Mouse (Mus musculus): ENCODE data around the gene Btc.

The Btc gene

GRCm38 (mm10) chr5:91402339-91403211 is at the start of gene Btc:
Btc (minus strand) TSS chr5:91402994.
- peak; percentile 48 for DNase-seq (ENCODE audit: low read depth, low spot score)

DNA sequence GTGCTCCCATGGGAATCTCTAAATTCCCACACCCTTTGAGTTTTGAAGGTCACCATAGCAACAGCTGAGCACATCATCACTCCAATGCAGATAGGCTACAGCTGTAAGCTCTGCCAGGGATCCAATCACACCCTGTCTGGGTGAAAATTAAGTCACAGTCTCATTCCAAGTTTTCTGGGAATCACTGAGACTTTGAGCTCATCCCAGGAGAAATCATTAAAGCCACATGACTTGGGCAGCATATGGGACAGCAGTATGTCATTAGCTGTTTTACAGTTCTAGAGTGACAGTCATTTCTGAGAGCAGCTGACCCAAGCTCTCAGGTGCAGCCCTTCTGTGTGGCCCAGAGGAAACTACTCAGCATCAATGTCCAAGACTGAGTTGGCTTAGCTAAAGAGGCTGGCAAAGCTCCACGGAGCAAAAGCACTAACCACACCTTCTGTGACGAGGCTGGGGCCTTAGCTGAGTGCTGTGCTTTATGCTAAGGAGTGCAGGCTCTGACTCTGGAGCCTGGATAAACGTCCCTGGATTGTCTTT is 42.3 kb upstream of the Btc start:
- DNase-seq (ENCODE audit: low read depth, low spot score) = no peak

DNA sequence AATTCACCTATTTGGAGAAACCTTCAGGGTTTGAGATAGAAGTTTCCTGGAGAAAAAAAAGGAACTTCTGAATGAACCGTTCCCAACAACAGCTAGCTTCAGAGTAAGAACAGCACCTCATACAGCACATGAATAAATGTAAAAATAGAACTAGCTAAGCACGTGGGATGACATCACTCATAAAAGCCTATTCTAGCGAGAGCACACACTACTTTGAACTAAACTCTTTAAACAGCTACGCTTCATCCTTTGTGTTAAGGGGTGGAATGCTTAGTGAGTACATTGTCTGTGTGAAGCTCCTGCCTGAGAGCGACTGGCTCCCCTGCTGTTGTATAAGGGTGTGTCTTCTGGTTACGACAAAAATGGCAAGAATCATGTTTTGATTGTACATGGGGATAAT is 33.8 kb upstream of the Btc start:
- no peak for DNase-seq (ENCODE audit: low read depth, low spot score)

DNA sequence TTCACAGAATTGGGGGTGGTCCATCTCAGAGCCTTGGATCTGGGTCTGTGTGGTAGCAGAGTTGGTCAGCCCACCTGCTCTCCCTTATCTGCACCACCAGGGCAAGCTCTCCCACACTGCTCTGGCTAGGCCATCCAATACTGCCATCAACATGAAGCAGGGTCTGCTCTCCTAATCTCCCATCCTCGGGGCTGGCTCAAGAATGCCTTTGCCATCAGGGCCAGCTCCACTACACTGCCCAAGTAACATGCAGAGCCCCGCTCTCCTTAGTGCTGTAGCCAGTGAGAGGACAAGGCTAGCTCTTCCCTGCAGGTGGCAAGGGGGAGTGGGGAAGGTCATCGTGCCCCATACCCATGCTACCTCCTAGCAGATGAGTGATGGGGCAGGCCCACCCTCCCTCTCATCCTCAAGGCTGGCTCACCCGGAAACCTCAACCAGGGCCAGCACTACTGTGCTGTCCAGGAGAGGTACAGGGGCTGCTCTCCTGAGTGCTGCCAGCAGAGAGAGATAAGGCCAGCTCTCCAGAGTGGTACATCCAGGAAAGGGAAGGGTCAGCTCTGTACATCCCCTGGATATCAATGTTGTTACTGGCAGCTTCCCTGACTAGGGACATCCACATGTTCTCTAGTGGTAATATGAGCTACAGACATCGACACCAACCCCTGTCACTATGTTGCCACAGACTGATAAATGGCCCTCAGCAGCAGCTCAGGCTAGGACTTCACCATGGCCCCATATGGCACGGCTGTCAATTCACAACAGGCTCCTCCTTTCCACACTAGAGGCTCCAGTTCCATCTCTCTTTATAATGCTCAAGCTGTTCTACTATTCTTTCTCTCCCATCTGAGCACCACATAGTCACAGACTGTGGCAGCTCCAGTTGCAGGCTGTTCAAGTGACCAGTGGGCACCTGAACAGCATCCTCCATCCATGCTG is 32.2 kb upstream of the Btc start:
- no peak for DNase-seq (ENCODE audit: low read depth, low spot score)

DNA sequence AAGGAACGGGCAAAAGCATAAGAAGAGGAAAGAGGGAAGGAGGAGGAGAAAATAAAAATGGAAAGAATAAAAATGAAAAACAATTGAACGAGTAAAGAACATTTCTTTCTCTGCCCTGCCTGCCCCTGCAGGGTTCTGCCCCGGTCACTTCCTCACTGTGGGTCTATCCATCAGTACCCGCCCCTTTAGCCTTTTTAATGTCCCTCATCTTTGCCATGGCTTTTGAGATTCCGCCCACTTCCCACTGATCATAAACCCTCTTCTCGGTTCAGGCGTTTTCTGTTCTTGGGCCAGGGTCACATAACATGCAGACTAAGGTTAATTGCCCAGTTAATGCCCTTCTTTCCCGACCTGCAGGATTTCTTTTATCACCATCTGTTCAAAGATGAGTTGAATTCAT is 25.8 kb upstream of the Btc start:
- DNase-seq (ENCODE audit: low read depth, low spot score) = no peak

DNA sequence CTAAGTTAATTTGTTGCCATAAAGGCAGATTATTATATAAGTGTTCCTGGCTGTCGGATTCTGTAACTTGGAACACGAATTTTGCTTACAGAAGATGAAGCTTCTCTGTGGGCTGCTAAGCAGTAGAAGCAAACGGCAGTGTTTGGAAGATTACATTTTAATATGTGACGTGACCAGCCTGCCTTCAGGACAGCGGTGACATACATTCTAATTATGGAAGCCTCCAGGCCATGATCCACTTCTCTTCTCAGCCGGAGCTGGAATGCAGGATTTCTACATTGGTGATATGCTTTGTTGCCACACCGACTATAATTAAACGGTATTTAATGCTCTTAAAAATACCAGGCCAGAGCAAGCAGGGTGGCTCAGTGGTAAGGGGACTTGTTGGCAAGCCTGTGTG is 11.0 kb upstream of the Btc start:
- no peak for DNase-seq (ENCODE audit: low read depth, low spot score)

DNA sequence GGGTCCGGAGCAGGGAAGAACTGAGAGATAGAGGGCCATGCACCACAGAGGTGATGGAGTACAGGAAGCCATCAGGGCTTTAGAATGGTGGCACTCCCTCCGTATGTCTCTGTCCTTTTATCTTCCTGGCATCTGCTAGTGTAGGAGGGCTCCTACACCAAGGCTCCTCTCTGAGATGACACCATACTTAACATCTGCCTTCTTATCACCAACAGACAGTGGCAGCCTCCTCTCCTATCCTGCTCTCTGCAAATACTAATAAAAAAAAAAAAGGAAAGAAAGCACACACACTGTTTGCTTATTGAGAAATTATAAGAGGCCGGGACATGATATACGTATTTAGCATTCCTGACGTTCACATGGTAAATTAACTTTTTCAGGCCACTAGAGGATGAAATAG is 1.5 kb upstream of the Btc start:
- no peak for DNase-seq (ENCODE audit: low read depth, low spot score)

- no peak for DNase-seq (ENCODE audit: low read depth, low spot score)
Observed at GRCm38 (mm10) chr5:91403281-91403680, 487 bp upstream of the Btc start.

GRCm38 (mm10) chr5:91400493-91401096 is 2.2 kb downstream of the Btc start:
- DNase-seq (ENCODE audit: low read depth, low spot score) = no peak

DNA sequence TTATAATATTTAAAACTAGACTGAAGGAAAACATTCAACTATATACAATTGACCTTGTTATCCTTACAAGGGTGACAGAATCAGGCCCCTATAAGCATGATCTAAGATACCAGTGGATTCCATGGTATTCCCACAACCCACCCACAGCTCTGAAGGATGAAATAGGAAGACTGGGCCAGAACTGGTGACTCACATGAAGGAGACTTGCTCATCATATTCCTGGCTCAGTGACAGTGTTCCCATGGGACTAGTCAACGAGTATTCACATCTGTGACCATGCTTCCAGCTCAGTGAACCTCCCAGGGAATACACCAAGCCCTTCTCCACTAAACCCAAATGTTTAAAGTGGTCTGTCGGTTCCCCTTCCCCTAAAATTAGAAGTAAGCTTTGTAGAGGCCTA is 27.3 kb downstream of the Btc start:
- no peak for DNase-seq (ENCODE audit: low read depth, low spot score)

- no peak for DNase-seq (ENCODE audit: low read depth, low spot score)
Observed at GRCm38 (mm10) chr5:91368061-91368565, 34.7 kb downstream of the Btc start.

GRCm38 (mm10) chr5:91366925-91367324 is 35.9 kb downstream of the Btc start:
- no peak for DNase-seq (ENCODE audit: low read depth, low spot score)

DNA sequence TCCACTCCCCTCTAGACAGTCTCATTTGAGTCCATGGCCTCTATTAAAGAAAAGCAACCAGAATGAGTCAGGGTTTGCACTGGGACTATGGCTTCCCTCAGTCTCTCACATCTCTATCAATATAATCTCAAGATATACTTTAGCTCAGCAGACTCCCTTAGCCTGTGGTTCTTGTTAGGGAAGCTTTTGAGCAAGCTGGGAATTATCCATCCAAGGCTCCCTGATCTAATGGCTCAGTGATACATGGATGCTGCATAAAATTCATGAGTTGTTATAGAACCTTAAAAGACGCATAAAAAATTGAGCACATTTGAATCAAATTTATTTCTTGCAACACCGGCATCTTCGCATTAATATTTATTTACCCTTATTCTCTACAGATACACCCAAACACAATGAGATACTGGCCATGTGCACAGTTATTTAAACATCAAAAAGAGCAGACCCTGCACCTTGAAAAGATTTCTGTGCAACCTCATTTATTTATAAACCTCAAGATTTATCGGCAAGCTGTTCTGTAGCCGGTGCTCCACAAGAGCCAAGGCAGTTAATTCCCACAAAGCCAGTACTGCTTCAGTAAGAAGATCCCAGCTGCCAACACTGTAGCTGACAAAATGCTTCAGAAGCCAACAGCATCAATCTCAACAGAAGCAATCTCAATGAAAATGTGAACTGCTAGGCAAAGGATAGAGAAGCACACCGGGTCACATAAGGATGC is 39.4 kb downstream of the Btc start:
- no peak for DNase-seq (ENCODE audit: low read depth, low spot score)

GRCm38 (mm10) chr5:91352645-91353044 is 50.1 kb downstream of the Btc start:
- no peak for DNase-seq (ENCODE audit: low read depth, low spot score)

- DNase-seq (ENCODE audit: low read depth, low spot score) = no peak
Observed at GRCm38 (mm10) chr5:91345681-91346080, 57.1 kb downstream of the Btc start.

- DNase-seq (ENCODE audit: low read depth, low spot score) = no peak
Observed at GRCm38 (mm10) chr5:91345064-91345463, 57.7 kb downstream of the Btc start.

DNA sequence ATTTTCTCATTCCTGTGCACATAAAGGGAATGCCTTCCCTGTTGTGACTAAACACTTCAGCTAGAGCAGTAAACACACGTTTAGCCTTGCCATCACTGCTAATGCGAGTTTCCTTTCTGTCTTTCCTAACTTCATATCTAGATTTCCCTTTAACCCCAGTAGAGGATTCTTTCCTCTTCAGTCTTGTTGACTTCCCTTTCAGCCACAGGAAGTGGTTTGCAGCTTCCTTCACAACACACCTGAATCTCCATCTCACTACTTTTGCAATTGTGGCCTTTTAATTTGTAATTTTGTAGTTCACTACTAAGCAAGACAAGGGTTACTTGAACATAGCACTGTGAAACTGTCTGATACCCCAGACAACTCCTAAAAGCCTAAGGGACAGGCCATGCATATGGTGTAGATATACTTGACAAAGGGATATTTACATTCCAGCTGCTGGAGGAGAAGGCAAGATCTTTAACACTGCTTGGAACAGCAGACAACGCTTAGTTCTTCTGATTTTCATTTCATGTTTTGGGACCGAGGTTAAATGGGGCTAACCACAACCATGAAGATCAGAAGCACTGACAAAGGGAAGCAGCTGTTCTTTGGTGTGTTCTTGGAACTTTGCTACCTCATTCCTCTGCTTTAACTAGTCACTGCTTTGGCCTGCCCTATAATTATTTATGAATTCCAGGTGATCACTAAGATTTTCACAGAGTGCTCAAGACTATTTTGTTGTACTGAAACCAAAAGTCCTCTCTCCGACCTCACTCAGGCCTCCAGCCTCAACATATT is 60.6 kb downstream of the Btc start:
- peak; percentile 29 for DNase-seq (ENCODE audit: low read depth, low spot score)

DNA sequence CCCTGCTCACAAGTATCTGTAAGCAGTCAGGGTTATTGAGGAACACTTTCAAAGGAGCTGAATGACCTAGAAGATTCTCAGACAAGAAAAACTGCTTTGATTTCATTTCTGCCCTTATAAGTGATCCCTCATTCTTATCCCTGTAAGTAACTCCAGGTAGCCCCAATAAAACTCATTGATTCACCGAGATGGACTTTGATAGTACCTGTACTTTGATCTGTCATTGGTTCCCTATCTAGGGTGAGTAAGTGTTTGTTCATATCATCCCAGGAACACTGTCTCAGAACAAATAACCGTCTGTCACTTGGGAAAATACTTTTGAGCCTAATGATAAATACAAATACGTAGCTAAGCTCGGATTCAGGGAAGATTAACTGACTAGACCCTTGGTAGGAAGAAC is 68.6 kb downstream of the Btc start:
- no peak for DNase-seq (ENCODE audit: low read depth, low spot score)

- no peak for DNase-seq (ENCODE audit: low read depth, low spot score)
Observed at GRCm38 (mm10) chr5:91332079-91332865, 70.5 kb downstream of the Btc start.
